8 mouse cellular contexts compared by ENCODE assay signal in genomic region chr3:52009321-52009720, GRCm38 (mm10).
DNase-seq lines count a peak whose midpoint lies in the region; ATAC-seq lines count a peak whose summit lies in the region.

No protein-coding gene starts in this region.

- H3K36me3 ChIP-seq in heart, embryonic 12.5 days: no peaks in the 10 kb centered on the region
- no peaks in the 10 kb centered on the region for H3K36me3 ChIP-seq in forebrain, embryonic 15.5 days
- no peaks in the 10 kb centered on the region for H3K36me3 ChIP-seq in midbrain, embryonic 11.5 days (ENCODE audit: control insufficient read depth, insufficient read depth, low read length)

- peak; percentile 74 for DNase-seq in heart, adult 11 months
- peak; percentile 15 to 41 for DNase-seq in spleen, postnatal 36 days (ENCODE audit: low spot score in 2 of 2)
- DNase-seq in spleen, adult 18-20 months: no peak
- peak; percentile 93 for DNase-seq in midbrain, embryonic 11.5 days (ENCODE audit: low spot score, missing footprints)
- DNase-seq in thymus, postnatal 36 days: peak; percentile 52 to 63
- DNase-seq in c-Kit-positive CD71-positive TER-119-positive erythroid progenitor cells, embryonic 14.5 days (ENCODE audit: low spot score): no peak

- H3K4me1 ChIP-seq in heart, embryonic 12.5 days (replicated peaks): peaks cover 26% of the 10 kb centered on the region
- peaks cover 30% of the 10 kb centered on the region for H3K4me1 ChIP-seq in forebrain, embryonic 15.5 days
- H3K4me1 ChIP-seq in midbrain, embryonic 11.5 days (ENCODE audit: control insufficient read depth, insufficient read depth, low read length): peaks cover 27% of the 10 kb centered on the region

- no peaks in the 10 kb centered on the region for H3K9me3 ChIP-seq in heart, embryonic 12.5 days (replicated peaks)
- H3K9me3 ChIP-seq in forebrain, embryonic 15.5 days: no peaks in the 10 kb centered on the region
- no peaks in the 10 kb centered on the region for H3K9me3 ChIP-seq in midbrain, embryonic 11.5 days (ENCODE audit: control insufficient read depth, low read length)

- no peak overlapping the region for H3K9ac ChIP-seq in heart, embryonic 12.5 days
- no peak overlapping the region for H3K9ac ChIP-seq in forebrain, embryonic 15.5 days (replicated peaks)
- H3K9ac ChIP-seq in midbrain, embryonic 11.5 days (ENCODE audit: low read length): 0 out of 2 replicates have a peak overlapping the region, but pooled peaks have one; percentile 16

- no peak overlapping the region for H3K27ac ChIP-seq in heart, embryonic 12.5 days (ENCODE audit: poor library complexity, severe bottlenecking)
- peak overlapping the region; percentile 60 for H3K27ac ChIP-seq in forebrain, embryonic 15.5 days (replicated peaks)
- H3K27ac ChIP-seq in midbrain, embryonic 11.5 days (ENCODE audit: low read depth, low read length): peak overlapping the region; percentile 44; the same call in 1 of the 2 replicates

- no peak; the same call in 1 of the 2 replicates for ATAC-seq in heart, embryonic 12.5 days (ENCODE audit: insufficient number of reproducible peaks, low FRiP score)
- ATAC-seq in forebrain, embryonic 15.5 days (replicated peaks): peak; percentile 51
- ATAC-seq in midbrain, embryonic 11.5 days (ENCODE audit: low FRiP score): peak; percentile 73

- H3K27me3 ChIP-seq in heart, embryonic 12.5 days (replicated peaks): no peaks in the 10 kb centered on the region
- H3K27me3 ChIP-seq in forebrain, embryonic 15.5 days: no peaks in the 10 kb centered on the region
- no peaks in the 10 kb centered on the region for H3K27me3 ChIP-seq in midbrain, embryonic 11.5 days (ENCODE audit: control insufficient read depth, insufficient read depth, low read length)

- H3K4me3 ChIP-seq in heart, embryonic 12.5 days: no peak overlapping the region
- no peak overlapping the region for H3K4me3 ChIP-seq in forebrain, embryonic 15.5 days
- H3K4me3 ChIP-seq in midbrain, embryonic 11.5 days (ENCODE audit: low read depth, low read length): no peak overlapping the region

- 27% methylated on average over 6 of the region's 6 CpGs for WGBS in heart, embryonic 12.5 days
- WGBS in forebrain, embryonic 15.5 days: 27% methylated on average over 6 of the region's 6 CpGs
- WGBS in midbrain, embryonic 11.5 days: 23% methylated on average over 6 of the region's 6 CpGs

- no peak overlapping the region for H3K4me2 ChIP-seq in heart, embryonic 12.5 days
- H3K4me2 ChIP-seq in forebrain, embryonic 15.5 days (replicated peaks): no peak overlapping the region
- no peak overlapping the region for H3K4me2 ChIP-seq in midbrain, embryonic 11.5 days

Comparison
In these comparisons a context has a peak if more than half of its experiments do, and no peak if none do; other contexts are left out.
1. DNase-seq: peak in heart, adult 11 months (single experiment), spleen, postnatal 36 days (2 of 2), midbrain, embryonic 11.5 days (single experiment) and thymus, postnatal 36 days (2 of 2); none in spleen, adult 18-20 months (0 of 2) and c-Kit-positive CD71-positive TER-119-positive erythroid progenitor cells, embryonic 14.5 days (single experiment).